Mouse (Mus musculus) C2C12 (cell line): Measurements from ENCODE around the gene Ugt1a9.

ENCODE experiments used
- CEBPB ChIP-seq: IDR thresholded peaks from one replicate; pipeline ENCODE4 v1.6.1; 2011; ENCODE audit warnings: low read depth, mild to moderate bottlenecking, control low read depth, moderate library complexity
- CTCF ChIP-seq: IDR thresholded peaks from one replicate; pipeline ENCODE4 v1.5.1; 2011; ENCODE audit not compliant: control insufficient read depth, insufficient read depth, insufficient read length
- MAX ChIP-seq: IDR thresholded peaks from one replicate; pipeline ENCODE4 v1.6.1; 2011; ENCODE audit warnings: mild to moderate bottlenecking, control low read depth
- MYOD1 ChIP-seq: IDR thresholded peaks from one replicate; pipeline ENCODE4 v1.6.1; 2011; ENCODE audit warnings: low read depth; ENCODE audit not compliant: control insufficient read depth, insufficient read length
- USF1 ChIP-seq: IDR thresholded peaks from one replicate; pipeline ENCODE4 v1.6.1; 2011; ENCODE audit warnings: low read depth, mild to moderate bottlenecking, control low read depth, moderate library complexity

DNA sequence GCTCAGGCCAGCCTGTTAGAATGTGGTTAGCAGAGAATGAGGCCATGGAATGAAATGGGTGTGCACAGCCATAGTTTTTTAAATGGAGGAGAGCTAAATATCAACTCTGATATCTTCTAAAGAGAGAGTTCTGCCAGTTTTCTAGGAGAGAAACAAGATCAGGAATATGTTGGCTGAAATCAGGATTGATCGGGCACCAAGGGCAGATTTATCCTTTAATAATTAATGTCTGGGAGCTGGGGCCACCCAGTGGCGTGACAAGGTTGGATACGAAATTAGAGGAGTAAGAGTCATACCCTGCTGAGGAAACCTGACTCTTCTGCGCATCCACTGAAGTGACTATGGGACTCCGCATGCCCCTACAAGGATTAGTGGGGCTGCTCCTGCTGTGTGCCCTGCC, 95.1 kb downstream of the Ugt1a9 start, which contains the start of gene Ugt1a5:
- TF ChIP-seq CTCF (no peak), MYOD1 (no peak), CEBPB (no peak), USF1 (no peak), MAX (no peak)
